Mouse (Mus musculus) cerebellum, adult 11 months (tissue): ENCODE results near the gene Itgb4.

Source experiments
- DNase-seq: peaks from one replicate; pipeline ENCODE4 v3.0.0; 2022

The Itgb4 gene

DNA sequence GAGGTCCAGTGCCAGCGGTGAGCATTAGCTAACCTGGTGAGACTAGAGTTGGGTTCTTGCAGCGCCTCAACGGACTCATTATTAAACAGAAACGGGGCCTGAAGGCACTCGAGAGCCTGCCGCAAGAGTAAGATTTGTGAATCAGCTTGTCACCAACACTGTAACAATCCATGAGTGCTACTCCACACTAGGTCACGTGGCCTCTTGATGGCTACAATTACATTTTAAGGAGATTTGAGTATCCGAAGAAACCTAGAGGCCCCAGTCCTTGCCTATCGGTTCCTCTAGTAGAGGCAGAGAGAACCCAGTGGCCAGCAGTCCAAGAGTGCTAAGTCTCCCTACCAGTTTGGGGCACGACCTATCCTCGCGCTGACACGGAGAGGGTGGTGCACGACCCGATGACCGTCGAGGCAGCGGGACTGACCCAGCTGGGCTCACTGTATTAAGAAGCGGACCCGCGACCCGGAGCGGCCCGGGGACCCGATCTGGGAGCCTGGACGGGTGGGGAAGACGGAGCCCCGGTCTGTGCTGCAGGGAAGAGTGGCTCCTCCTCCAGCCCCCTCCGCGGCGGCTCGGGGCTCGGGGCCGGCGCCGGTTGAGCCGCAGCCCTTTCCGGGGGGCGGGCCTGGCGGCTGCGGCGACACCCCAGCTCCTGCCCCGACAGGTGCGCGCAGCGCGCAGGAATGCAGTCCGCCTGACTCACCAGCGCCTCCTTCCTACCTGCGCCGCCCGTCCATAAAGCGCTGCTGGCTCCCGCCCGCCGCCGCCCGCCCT, at the start of gene Itgb4:
TSS of gene Itgb4 (plus strand) at position 401 of the 774 bp plus-strand sequence.
- no peak for DNase-seq

DNA sequence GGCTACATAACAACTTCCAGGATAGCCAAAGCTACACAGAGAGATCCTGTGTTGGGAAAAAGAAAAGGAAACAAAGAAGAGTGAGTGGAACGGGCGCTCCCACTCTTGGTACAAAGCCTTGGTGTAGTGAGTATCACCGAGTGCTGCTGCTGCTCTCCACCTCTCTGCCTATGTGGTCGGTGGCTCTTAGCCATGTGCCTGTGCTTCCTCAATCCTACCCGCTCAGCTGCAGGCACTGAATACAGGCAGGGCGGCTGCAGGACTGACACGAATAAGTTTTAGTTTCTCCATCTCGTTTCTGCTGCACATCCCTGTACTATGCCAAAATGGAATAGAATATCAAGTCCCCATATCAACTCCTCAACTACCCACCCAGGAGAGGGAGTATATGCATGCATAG, 45.5 kb upstream of the Itgb4 start:
- DNase-seq, result no peak

DNA sequence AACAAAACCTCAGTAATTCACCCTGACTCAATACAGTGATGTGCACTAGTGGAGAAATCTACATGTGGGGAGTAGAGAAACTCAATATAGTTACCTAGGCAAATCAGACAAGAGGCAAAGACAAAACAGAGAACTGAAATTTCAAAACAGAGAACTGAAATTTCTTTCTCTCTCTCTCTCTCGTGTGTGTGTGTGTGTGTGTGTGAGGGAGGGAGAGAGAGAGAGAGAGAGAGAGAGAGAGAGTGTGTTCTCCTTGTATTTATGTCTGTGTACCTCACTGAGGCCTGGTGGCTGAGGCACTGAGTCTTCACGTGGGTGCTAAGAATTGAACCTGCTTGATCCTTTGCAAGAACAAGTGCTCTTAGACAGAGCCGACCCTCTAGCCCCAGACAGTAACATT, 44.7 kb upstream of the Itgb4 start:
- DNase-seq, result no peak

DNA sequence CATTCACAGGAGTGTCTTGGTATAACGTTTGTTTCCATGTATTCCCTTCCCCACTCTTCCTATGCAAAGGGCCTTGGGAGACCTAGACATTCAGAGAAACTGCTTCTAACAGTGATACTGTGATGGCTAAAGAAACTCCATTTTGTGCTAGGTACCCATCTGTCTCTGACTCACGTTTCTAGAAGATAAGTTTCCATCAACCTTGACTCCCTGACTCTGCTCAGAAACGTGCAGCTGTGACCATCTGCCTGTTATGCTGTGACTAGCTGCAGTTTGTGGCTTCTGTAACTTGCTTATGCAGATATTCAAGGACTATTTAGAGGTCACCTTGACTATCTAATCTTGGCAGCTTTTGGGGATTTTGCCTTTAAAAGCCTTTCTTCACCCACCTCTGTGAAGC, 43.3 kb upstream of the Itgb4 start:
- DNase-seq, result no peak

DNA sequence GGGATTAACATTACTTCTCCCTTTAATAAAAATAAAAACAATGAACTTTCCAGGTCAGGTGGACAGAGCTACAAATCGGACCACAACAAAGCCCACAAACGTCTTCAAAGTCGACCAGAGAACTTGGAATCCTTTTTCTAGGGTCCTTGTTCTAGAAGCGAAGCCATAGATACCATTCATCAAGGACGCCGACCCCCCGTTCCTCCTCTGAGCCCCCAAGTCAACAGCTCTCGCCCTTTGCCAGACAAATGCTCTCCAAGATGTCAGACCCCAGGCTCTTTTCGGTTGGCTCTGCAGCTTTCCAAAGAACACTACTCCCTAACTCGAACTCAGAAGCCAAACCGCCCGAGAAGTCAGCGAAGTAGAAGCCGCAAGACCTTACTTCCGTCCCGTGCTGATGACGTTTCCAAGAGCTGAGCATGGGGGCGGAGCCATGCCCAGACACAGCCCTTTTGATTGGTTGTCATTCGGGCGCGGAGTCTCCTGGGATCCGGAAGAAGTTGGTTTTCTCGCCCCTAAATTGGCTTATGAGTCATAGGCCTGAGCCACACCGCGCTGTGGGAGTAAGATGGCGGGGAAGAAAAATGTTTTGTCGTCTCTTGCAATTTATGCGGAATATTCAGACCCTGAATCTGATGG, 41.3 kb upstream of the Itgb4 start, which contains the start of the genes Sap30bp and Recql5:
TSS of gene Sap30bp (plus strand) at position 175 of the 639 bp plus-strand sequence.
TSS of gene Recql5 (minus strand) at position 370 of the 639 bp plus-strand sequence.
- DNase-seq, result peak; percentile 95

DNA sequence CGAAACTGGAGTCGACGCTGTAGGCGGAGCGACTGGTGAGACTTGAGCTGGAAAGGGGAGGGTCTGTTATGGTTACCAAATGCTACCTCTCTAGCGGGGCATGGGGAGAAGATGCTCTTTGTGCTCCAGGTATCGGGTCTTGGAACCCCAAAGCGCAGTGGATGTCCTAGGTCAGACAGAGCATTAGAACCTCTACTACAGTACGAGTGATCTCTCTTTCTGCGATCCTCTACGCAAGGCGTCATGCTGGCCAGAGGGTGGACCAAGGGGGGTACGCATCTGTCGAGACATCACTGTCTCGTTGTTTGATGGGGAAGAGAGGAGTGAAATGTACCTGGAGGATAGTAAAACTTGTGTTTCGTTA, 40.8 kb upstream of the Itgb4 start:
- no peak for DNase-seq

DNA sequence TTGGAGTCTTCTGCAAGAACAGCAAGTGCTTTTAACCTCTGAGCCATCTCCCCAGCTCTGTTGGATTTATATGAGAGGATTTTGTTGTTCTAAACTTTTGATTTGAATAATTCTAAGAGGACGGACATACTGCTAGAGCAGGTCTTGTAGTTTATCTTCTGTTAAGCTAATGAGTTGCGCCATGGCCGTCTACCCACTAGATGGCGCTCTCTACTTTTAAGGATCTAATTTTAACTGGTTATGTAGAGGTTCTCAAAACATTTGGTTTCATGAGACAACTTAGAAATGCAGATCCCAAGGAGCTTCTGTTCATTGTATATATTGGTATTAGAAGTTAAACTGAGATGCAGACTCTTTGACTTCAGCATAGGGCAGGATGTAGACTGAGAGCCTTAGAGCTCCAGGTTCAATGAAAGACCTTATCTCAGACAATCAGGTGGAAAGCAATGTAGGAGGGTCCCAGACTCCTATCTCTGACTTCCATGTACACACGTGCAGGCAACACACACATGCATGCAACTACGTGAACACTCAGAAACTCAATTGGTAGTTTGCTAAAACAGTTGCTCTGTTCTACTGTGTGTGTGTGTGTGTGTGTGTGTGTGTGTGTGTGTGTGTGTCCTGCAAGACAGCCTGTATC, 34.7 kb upstream of the Itgb4 start:
- DNase-seq, result peak; percentile 62

DNA sequence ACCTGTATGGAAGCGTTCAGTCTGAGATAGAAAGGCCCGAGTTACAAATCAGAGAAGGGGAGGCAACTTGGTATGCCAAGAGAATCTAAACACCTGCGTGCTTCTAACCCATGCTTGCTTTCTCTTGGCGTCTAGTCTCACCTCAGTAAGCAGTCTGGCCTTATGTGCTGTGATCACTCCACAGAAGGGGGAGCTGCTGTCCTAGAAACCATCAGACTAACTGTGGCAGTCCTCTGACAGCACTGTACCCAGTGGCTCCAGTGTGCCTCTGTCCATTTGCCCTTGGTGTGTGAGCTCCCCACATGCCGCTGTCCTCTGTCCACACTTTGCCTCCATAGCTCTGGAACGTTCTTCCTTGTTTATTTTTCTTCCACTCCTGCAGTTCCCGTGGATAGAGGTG, 32.5 kb upstream of the Itgb4 start:
- no peak for DNase-seq

DNA sequence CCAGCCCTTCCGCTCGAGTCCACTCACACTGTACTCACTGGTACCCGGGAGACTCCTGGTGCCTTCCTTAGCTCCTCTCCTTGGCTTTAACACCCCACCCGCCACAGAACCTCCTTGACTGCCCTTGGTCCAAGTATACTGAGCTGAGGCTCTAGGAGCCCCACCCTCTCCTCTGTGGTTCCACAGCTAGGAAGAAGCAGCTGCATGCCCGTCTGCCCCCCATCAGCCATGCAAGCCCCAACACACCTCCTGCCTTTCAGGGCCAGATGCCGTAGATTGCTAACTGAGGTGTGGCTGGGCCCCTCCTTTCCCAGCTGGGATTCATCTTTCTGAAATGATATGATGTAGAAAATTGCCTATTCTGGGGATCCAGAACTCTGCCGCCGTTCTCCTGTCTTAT, 29.3 kb upstream of the Itgb4 start:
- DNase-seq, result no peak

DNA sequence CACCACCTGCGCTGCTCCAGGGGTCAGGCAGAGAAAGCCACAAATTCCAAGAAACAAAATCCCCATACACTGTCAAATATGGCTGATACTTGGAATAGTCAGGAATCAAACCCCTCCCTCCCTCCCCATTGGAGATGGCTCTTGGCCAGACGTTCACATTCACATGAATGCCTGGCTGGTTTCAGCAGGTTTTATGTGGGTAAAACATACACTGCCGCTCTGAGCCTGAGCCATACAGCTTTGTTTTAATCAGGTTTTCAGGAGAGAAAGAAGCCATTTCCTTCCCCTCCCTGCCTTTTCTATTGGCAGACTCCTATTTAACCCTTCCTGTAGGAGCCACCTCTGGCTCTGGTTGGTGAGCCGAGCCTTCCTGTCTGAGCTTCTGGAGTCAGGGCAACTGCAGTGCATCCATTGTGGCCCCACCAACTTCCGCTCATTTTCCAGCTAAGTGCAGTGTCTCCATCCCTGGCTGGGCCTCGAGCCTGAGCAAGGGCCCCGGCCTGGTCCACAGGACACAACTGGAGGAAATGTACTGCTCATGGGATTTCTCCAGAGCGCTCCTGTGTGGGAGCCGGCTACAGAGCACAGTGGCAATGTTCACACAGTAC, 28.2 kb upstream of the Itgb4 start:
- DNase-seq, result no peak

DNA sequence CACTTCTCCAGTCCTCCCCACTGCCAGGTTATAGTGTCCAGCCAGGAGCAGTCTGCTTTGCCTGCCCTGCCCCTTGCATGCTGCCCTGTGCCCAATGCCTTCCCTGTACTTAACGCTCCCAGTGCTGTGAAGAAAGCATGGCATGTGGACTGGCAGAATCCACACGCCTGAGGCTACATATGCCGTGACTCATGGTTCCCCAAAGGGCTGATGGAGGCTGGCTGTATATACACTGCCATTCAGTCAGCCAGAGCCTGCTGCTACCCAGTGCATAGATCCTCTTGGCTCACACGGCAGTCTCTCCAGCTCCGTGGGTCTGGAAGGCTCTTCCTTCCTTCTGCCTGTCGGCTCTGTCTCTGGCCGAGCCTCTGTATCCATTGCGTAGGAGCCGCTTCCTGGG, 26.2 kb upstream of the Itgb4 start:
- no peak for DNase-seq

DNA sequence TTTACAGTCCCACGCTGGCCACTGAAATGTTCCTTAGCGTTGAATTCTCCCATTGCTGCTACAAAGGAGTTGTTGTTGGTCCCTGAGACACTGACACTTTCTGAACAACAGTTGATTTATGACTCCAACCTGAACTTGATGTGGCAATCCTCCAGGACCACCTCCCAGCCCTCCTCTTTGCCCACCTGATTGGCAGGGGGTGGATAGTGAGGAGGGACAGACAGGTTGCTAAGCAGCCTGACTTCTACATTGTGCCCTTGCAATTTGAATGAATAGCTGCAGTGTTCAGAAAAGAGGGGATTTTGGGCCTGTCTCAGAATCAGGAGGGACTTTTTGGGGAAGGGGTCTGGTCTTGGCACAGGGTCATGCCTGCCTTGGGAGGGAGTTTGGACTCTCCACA, 23.8 kb upstream of the Itgb4 start:
- no peak for DNase-seq

DNA sequence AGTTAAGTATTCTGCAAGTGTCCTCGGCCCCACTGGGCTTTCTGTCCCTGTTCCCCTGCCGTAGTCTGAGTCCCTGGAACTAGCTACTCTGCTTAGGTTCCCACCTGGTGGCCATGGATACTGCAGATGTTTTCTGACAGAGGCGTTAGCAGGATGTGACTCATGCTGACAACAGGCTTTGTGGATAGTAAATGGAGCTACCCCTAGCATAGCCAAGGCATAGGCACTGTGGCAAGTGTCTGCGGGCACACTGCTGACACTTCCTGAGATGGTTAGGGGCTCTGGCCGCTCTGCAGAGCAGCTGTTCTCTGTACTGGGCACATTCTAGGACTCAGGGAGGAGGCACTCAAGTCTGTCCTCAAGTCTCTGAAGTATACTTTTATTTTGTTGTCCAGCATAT, 19.8 kb upstream of the Itgb4 start:
- no peak for DNase-seq

DNA sequence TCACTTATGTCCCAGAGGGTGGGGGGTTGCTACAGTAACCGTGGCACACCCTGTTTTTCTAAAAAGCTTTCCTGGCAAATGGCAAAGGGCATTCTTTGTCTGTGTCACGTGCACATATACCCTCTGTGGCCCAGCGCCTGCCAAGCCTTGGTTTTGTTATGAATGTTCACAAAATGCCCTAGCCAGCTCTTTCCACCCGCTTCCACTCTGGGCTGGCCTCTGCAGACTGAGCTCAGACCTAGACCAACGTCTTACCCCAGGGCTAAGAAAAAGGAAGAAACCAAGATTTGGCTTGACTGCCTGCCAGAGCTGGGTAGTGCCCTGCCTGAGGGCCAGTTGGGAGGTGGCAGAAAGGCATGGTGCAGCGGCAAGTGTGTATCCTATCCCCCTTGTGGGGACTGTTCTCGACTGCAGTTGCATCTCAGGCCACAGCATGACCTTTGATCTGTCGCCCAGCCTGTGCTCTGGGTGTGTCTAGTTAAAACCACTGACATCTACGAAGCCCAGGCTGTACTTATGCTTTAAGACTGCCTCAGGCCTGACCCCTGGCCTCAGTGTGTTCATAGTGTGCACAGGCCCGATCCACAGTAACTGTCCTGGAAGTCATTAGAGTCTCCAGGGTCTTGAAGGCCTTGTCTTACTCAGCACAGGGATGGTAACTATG, 19.2 kb upstream of the Itgb4 start:
- no peak for DNase-seq

DNA sequence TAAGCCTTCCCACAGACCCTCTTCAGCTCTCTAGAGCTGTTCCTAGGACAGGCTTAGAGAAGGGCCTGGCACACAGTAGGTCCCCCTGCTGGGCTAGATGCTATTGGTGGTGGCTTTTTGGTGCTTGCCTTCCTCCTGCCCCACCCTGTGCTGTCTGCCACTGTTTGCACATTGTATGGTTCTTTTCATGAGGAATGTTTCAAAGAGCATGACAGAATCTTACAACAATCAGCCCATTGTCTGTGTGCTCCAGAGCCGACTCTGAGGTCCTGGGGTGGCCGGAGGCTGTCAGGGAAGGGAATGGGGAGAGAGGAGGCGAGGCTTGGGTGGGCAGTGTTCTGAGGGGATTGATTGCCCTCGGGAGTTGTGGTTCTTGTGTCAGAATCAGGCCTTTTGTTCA, 18.1 kb upstream of the Itgb4 start:
- no peak for DNase-seq

DNA sequence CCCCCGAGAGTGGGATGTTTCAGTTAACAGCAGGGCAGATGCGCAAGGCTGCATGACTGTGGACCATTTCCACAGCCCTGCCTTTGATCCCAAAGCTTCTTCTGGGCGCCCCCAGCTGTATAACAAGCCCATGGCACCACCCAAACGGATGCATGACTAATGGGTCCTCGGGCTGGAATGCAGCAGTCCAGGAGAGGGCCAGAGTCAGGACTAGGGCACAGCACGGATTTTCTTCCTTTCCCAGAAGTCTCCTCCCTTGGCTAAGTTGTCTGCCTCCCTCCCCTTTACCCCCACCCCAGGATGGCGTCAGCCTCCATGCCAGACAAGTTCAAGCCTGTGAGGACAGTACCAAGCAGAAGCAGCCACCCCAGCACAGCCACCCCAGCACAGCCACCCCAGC, 16.5 kb upstream of the Itgb4 start:
- DNase-seq, result no peak

DNA sequence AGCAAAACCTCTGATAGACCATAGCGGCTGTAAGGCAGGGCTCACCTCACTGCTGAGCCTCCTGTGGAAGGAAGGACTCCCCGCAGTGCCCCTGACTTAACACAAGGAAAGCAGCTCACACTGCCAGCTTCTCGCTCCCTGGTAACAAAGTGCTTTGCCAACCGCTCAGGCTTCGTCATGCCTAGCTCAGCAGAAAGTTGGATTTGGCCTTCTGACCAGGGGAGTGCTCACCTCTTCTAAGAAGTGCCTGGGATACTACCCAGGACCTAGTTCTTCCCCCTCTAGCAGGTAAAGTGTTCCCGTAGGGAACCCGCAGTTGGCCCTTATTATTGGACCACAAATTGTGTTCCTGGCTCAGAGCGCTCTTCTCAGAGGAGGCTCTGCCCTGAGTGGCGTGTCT, 15.5 kb upstream of the Itgb4 start:
- DNase-seq, result no peak

DNA sequence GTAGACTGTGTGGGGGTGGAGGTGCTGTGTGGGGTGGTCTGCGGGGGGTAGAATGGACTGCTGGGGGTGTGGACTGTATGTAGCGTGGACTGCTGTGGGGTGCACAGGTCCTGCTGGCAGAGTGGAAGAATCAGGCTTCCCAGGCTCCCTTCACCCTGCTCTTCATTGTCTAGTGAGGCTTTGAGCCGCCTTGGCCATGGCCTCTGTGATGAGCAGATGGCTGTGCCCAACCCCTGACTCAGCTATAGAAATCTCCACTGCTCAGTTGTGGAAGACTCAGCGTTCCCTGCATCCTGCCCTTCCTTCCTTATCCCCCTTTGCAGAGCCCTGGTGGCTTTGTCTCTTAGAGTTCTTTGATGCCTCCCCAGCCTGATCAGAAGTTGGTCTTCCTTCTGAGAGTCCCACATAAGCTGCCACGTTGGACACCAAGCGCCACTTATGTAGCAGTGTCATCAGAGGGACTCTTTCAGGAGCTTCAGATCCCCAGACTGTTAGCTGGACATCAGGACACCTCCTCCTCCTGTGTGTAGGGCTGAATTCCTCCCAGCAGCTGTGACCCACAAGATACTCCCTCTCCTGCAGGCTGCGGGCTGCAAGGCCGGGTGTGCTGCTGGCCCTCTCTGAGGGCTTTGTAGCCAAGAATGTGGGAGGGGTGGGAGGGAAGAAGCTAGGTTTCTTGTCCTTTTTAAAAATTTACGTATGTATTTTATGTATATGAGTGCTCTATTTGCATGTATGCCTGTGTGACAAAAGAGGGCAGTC, 11.7 kb upstream of the Itgb4 start:
- no peak for DNase-seq

DNA sequence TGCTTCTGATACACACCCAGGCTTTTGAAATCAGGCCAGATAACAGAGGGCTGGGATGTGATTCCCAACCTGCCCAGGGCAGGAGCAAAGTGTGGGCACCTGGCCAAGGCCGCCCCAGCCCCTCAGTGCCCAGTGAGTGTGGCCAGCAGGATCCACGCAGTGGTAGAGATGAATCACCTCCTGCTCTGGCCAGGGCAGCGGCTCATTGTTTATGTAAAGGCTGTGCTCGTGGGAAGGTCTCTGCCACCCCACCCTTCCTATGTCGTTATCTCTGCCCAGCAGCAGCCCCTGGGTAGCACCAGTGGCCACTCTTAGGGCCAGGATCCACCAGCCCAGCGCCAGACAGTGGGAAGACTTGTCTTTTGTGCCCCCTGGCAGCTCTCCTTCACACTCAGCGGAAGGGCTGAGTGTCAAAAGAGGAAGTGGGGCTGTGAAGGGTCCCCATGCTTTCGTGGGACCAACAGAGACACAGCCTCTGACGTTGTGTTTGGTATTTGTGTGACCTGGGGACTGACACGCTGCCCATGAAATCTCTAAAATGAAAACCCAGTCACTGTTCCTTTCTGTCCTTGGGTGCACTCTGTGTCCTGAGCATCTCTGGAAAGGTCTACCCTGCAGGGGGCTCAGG, 9.4 kb upstream of the Itgb4 start:
- no peak for DNase-seq

DNA sequence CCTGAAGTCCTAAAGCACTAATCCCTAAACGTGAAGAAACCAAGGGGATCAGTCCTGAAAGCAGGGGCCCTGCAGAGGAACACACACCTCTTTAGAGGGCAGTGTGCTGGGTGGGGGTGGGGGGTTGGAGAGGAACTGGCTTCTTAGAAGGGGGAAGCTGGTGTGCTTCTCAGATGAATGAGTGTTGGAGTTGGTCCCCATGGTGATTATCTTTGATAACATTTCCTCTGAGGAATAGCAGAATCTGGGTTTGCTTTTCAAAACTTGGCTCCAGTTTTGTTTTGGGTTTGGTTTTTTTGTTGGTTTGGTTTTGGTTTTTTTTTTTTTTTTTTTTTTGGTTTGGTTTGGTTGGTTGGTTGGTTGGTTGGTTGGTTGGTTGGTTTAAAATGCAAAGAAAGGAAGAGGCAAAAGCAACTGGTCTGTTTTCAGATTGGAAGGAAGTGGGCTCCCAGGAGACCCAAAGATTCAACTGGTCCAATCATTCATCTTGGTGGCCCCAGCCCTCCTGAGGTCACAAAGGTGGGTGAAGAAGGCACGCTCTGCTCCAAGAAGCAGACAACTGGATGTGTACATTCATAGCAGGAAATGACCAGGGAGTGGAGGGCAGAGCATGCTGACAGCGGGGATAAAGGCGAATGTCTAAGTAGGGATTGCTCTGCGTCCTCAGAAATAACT, 5.6 kb upstream of the Itgb4 start:
- DNase-seq, result no peak

DNA sequence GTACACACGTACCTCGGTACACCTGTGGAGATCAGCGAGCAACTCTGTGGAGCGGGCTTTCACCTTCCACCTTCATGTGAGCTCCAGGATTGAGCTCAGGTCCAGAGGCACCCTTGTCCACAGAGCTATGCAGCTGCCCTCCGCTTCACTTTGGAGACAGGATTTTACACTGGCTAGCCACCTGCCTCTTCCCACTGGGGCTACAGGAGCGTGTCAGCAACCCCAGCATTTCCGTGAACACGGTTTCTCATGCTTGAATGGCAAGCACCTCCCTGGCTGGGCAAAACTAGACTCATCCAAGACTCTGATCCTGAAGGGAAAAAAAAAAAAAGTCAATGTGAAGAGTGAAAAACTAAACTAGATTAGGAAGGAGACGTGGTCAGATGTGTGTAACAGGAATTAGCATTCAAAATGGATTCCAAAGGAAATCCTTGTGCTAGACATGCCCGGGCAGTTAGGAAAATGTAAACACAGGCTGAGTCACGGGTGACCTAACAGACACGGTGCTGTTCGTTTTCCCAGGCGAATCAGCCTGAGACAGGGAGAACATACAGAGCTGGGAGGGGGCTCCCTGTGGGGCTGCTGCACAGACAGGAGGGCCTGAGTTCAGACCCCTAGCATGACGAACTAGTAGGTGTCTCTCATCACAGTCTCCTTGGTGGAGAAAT, 4.4 kb upstream of the Itgb4 start:
- DNase-seq, result no peak
